Mouse (Mus musculus) megakaryocyte, embryonic 14.5 days (primary cell): ENCODE results near the gene Srf.

Source experiments
- FLI1 ChIP-seq: IDR thresholded peaks from 2 replicates; pipeline ENCODE4 v1.6.1; 2012; ENCODE audit warnings: low read length, inconsistent platforms, mixed read lengths
- GATA1 ChIP-seq: IDR thresholded peaks from 3 replicates; pipeline ENCODE4 v1.6.1; 2012; ENCODE audit warnings: mixed read lengths, low read length, inconsistent platforms, borderline replicate concordance

- no peak for TF ChIP-seq GATA1
- TF ChIP-seq FLI1, result no peak
These were observed 32.2 kb upstream of the Srf start for GRCm38 (mm10) chr17:46588173-46588572.
